Mouse (Mus musculus) heart, embryonic 13.5 days (tissue): ENCODE measurements around the gene Plek2. TPM values are rescaled to one million over a fixed set of nuclear protein-coding genes. Genes with fewer than 3 reads are reported as not detected.
"Not testable (repeated sequence)": the region's sequence is repeated elsewhere in the genome, so short reads cannot be mapped to it uniquely, and the experiment has no call there.

Experiments used
- ATAC-seq: fragments of 200-750 bp; cut with Nextera tagmentation; 2 replicates; pipeline ENCODE4 v1.8.0; 2017; ENCODE audit warnings: moderate TSS enrichment; ENCODE audit not compliant: insufficient number of reproducible peaks, low FRiP score, low TSS enrichment; ENCODE audit errors: extremely low read depth
- H3K27ac ChIP-seq: fragments of 300-500 bp; sonication (generic); replicated peaks from 2 replicates; pipeline ENCODE4 v1.5.1; 2015; ENCODE audit warnings: moderate library complexity, mild to moderate bottlenecking, inconsistent platforms
- H3K27me3 ChIP-seq: fragments of 300-500 bp; sonication (generic); replicated peaks from 2 replicates; pipeline ENCODE4 v1.6.1; 2015; ENCODE audit warnings: mild to moderate bottlenecking, inconsistent platforms
- H3K36me3 ChIP-seq: fragments of 300-500 bp; sonication (generic); 2 replicates; pipeline ENCODE4 v1.6.1; 2015; ENCODE audit warnings: mild to moderate bottlenecking, inconsistent platforms
- H3K4me1 ChIP-seq: fragments of 300-500 bp; sonication (generic); 2 replicates; pipeline ENCODE4 v1.6.1; 2015; ENCODE audit warnings: inconsistent platforms
- H3K4me2 ChIP-seq: fragments of 300-500 bp; sonication (generic); 2 replicates; pipeline ENCODE4 v1.6.1; 2015; ENCODE audit warnings: inconsistent platforms, mild to moderate bottlenecking, moderate library complexity
- H3K4me3 ChIP-seq: fragments of 300-500 bp; sonication (generic); 2 replicates; pipeline ENCODE4 v1.5.1; 2015; ENCODE audit warnings: moderate library complexity, mild to moderate bottlenecking, inconsistent platforms
- H3K9ac ChIP-seq: fragments of 300-500 bp; sonication (generic); 2 replicates; pipeline ENCODE4 v1.6.1; 2015; ENCODE audit warnings: inconsistent platforms, mild to moderate bottlenecking, moderate library complexity
- H3K9me3 ChIP-seq: fragments of 300-500 bp; sonication (generic); 2 replicates; pipeline ENCODE4 v1.6.1; 2016; ENCODE audit warnings: inconsistent platforms
- WGBS: fragments of 180-500 bp; shearing (Covaris S2); methylation state at CpG from one replicate; pipeline ENCODE4 v1.1.7; 2015; ENCODE audit warnings: mixed read lengths; 5-methylcytosine and 5-hydroxymethylcytosine counted together
- polyA plus RNA-seq: library from polyadenylated mRNA; unstranded; fragments of >200 nt; fragmentation: Nextera tagmentation; extraction: Ambion mirVana; gene quantifications from 2 replicates; pipeline ENCODE4 v1.2.1, GENCODE M21; 2015

Plek2 gene
- polyA plus RNA-seq, 1 experiment from 2014 or later: 7.7 TPM

- Histone ChIP-seq H3K27me3 (no peaks in the 10 kb centered on the region; the same call in 1 of the 2 replicates), H3K27ac (no peak overlapping the region), H3K4me1 (peaks cover 8% of the 10 kb centered on the region), H3K4me3 (no peak overlapping the region), H3K36me3 (no peaks in the 10 kb centered on the region), H3K9me3 (no peaks in the 10 kb centered on the region), H3K9ac (no peak overlapping the region), H3K4me2 (no peak overlapping the region)
- WGBS: 83% methylated on average over 7 of the region's 7 CpGs
- no peak for ATAC-seq
These were observed 16.9 kb upstream of the Plek2 start for GRCm38 (mm10) chr12:78923539-78924189.

- ATAC-seq, H3K36me3 ChIP-seq, H3K4me2 ChIP-seq, H3K27me3 ChIP-seq, H3K9ac ChIP-seq, H3K9me3 ChIP-seq, H3K4me3 ChIP-seq, H3K27ac ChIP-seq: not testable (repeated sequence)
- peaks cover 11% of the 10 kb centered on the region for H3K4me1 ChIP-seq
These were observed 16.2 kb upstream of the Plek2 start for GRCm38 (mm10) chr12:78922977-78923376.

- WGBS: 63% methylated on average over 3 of the region's 3 CpGs
- H3K27me3 ChIP-seq: no peaks in the 10 kb centered on the region
- no peak overlapping the region for H3K9ac ChIP-seq
- no peaks in the 10 kb centered on the region for H3K9me3 ChIP-seq
- ATAC-seq: no peak
- no peak overlapping the region for H3K27ac ChIP-seq
- H3K4me2 ChIP-seq: no peak overlapping the region
- H3K4me1 ChIP-seq: peaks cover 11% of the 10 kb centered on the region
- H3K36me3 ChIP-seq: no peaks in the 10 kb centered on the region
- no peak overlapping the region for H3K4me3 ChIP-seq
These were observed 15.3 kb upstream of the Plek2 start for GRCm38 (mm10) chr12:78922058-78922457.

- WGBS: 48% methylated on average over 4 of the region's 4 CpGs
These were observed 14.7 kb upstream of the Plek2 start for GRCm38 (mm10) chr12:78921421-78921820.

GRCm38 (mm10) chr12:78919079-78919712, 12.4 kb upstream of the Plek2 start:
- peak overlapping the region; percentile 51 for H3K4me2 ChIP-seq
- no peaks in the 10 kb centered on the region for H3K9me3 ChIP-seq
- ATAC-seq: no peak
- 32% methylated on average over 16 of the region's 16 CpGs for WGBS
- H3K27me3 ChIP-seq: peaks cover 6% of the 10 kb centered on the region
- H3K4me3 ChIP-seq: no peak overlapping the region
- 0 out of 2 replicates have a peak overlapping the region, but pooled peaks have one; percentile 34 for H3K9ac ChIP-seq
- H3K27ac ChIP-seq: no peak overlapping the region
- H3K36me3 ChIP-seq: no peaks in the 10 kb centered on the region
- peaks cover 11% of the 10 kb centered on the region for H3K4me1 ChIP-seq

More at GRCm38 (mm10) chr12:78921421-78921820, 14.7 kb upstream of the Plek2 start:
- peaks cover 11% of the 10 kb centered on the region for H3K4me1 ChIP-seq
- H3K9ac ChIP-seq: no peak overlapping the region
- H3K36me3 ChIP-seq: no peaks in the 10 kb centered on the region
- H3K27me3 ChIP-seq: no peaks in the 10 kb centered on the region
- H3K27ac ChIP-seq: no peak overlapping the region
- H3K4me2 ChIP-seq: no peak overlapping the region
- no peaks in the 10 kb centered on the region for H3K9me3 ChIP-seq
- H3K4me3 ChIP-seq: no peak overlapping the region
- ATAC-seq: no peak

- 16% methylated on average over 11 of the region's 11 CpGs for WGBS
- Histone ChIP-seq H3K9me3 (no peaks in the 10 kb centered on the region), H3K9ac (no peak overlapping the region; the same call in 1 of the 2 replicates), H3K4me2 (peak overlapping the region; percentile 51), H3K36me3 (no peaks in the 10 kb centered on the region), H3K27me3 (peaks cover 14% of the 10 kb centered on the region), H3K27ac (no peak overlapping the region), H3K4me1 (peaks cover 11% of the 10 kb centered on the region), H3K4me3 (no peak overlapping the region)
- ATAC-seq: no peak
These were observed 11.7 kb upstream of the Plek2 start for GRCm38 (mm10) chr12:78918227-78919078.

- Histone ChIP-seq H3K9ac (no peak overlapping the region), H3K4me2 (no peak overlapping the region), H3K4me3 (no peak overlapping the region), H3K27me3 (peaks cover 30% of the 10 kb centered on the region), H3K9me3 (no peaks in the 10 kb centered on the region), H3K36me3 (no peaks in the 10 kb centered on the region), H3K4me1 (peaks cover 20% of the 10 kb centered on the region), H3K27ac (no peak overlapping the region)
- WGBS: 73% methylated on average over 3 of the region's 3 CpGs
- ATAC-seq: no peak
These were observed 9.5 kb upstream of the Plek2 start for GRCm38 (mm10) chr12:78916278-78916677.

GRCm38 (mm10) chr12:78915561-78915960, 8.8 kb upstream of the Plek2 start:
- H3K36me3 ChIP-seq: no peaks in the 10 kb centered on the region
- H3K9ac ChIP-seq: no peak overlapping the region
- H3K4me2 ChIP-seq: no peak overlapping the region; the same call in 1 of the 2 replicates
- H3K27ac ChIP-seq: no peak overlapping the region
- peaks cover 37% of the 10 kb centered on the region for H3K27me3 ChIP-seq
- H3K9me3 ChIP-seq: no peaks in the 10 kb centered on the region
- H3K4me3 ChIP-seq: no peak overlapping the region
- 47% methylated on average over 3 of the region's 3 CpGs for WGBS
- no peak for ATAC-seq
- H3K4me1 ChIP-seq: peaks cover 27% of the 10 kb centered on the region

- no peaks in the 10 kb centered on the region; the same call in 1 of the 2 replicates for H3K9me3 ChIP-seq
- H3K4me3 ChIP-seq: no peak overlapping the region
- peaks cover 47% of the 10 kb centered on the region for H3K27me3 ChIP-seq
- no peak for ATAC-seq
- H3K36me3 ChIP-seq: no peaks in the 10 kb centered on the region
- peak overlapping the region; percentile 91 for H3K4me2 ChIP-seq
- H3K9ac ChIP-seq: no peak overlapping the region
- 71% methylated on average over 4 of the region's 4 CpGs for whole genome bisulfite sequencing
- no peak overlapping the region for H3K27ac ChIP-seq
- H3K4me1 ChIP-seq: peaks cover 31% of the 10 kb centered on the region
These were observed 7.7 kb upstream of the Plek2 start for GRCm38 (mm10) chr12:78914458-78914857.

- Histone ChIP-seq H3K9ac (peak overlapping the region; percentile 71), H3K4me2 (peak overlapping the region; percentile 91), H3K4me1 (peaks cover 24% of the 10 kb centered on the region), H3K9me3 (peaks cover 6% of the 10 kb centered on the region), H3K36me3 (no peaks in the 10 kb centered on the region), H3K27ac (peak overlapping the region; percentile 76), H3K4me3 (peak overlapping the region; percentile 56), H3K27me3 (peaks cover 66% of the 10 kb centered on the region)
- peak; percentile 51 for ATAC-seq
- 1% methylated on average over 37 of the region's 37 CpGs for WGBS
These were observed 5.1 kb upstream of the Plek2 start for GRCm38 (mm10) chr12:78911707-78912417.
